Mouse (Mus musculus): ENCODE data around the gene Matn4. TPM values are rescaled to one million over a fixed set of nuclear protein-coding genes. Genes with fewer than 3 reads are reported as not detected.

Matn4 gene
- polyA plus RNA-seq, 1 experiment from 2014 or later: 0.91 TPM

DNA sequence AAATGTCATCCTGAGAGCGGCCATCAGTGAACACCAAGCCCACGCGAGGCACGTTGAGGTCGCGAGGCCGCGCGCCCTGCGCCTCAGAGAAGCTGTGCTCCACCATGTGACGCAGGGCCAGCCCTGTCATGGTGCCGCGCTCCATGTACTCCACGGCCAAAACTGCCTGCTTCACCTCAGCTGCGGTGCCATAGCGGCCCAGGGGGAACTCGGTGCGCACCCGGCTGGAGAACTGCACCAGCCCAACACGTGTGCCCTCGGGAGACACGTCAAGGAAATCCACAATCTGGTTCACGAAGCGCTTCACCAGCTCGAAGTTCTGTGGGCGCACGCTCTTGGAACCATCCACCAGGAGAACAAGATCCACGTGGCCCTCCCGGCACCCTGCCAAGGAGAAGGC, 11.8 kb downstream of the Matn4 start:
- no peak for DNase-seq (ENCODE audit: low spot score)
- Histone ChIP-seq H3K9me3 (ENCODE audit: control insufficient read depth, low read length) (no peaks in the 10 kb centered on the region), H3K27ac (ENCODE audit: low read depth, low read length) (no peak overlapping the region), H3K4me2 (replicated peaks; ENCODE audit: low read depth, low read length) (no peak overlapping the region), H3K4me1 (replicated peaks; ENCODE audit: control insufficient read depth, insufficient read depth, low read length) (no peaks in the 10 kb centered on the region), H3K4me3 (ENCODE audit: low read depth, low read length) (no peak overlapping the region), H3K9ac (ENCODE audit: low read depth, low read length) (no peak overlapping the region), H3K36me3 (ENCODE audit: control insufficient read depth, insufficient read depth, low read length) (no peaks in the 10 kb centered on the region), H3K27me3 (ENCODE audit: control insufficient read depth, insufficient read depth, low read length) (peaks cover 7% of the 10 kb centered on the region)
- WGBS: 78% methylated on average over 29 of the region's 29 CpGs
- no peak for ATAC-seq (ENCODE audit: low FRiP score)

- ATAC-seq (ENCODE audit: low FRiP score) (peak; percentile 54), DNase-seq (ENCODE audit: low spot score) (peak; percentile 93)
- peak overlapping the region; percentile 20 for H3K4me3 ChIP-seq (ENCODE audit: low read depth, low read length)
- H3K9me3 ChIP-seq (ENCODE audit: control insufficient read depth, low read length): no peaks in the 10 kb centered on the region
- no peaks in the 10 kb centered on the region for H3K36me3 ChIP-seq (ENCODE audit: control insufficient read depth, insufficient read depth, low read length)
- no peak overlapping the region for H3K27ac ChIP-seq (ENCODE audit: low read depth, low read length)
- peak overlapping the region; percentile 39 for H3K4me2 ChIP-seq (replicated peaks; ENCODE audit: low read depth, low read length)
- peaks cover 5% of the 10 kb centered on the region; the same call in 1 of the 2 replicates for H3K4me1 ChIP-seq (replicated peaks; ENCODE audit: control insufficient read depth, insufficient read depth, low read length)
- no peak overlapping the region for H3K9ac ChIP-seq (ENCODE audit: low read depth, low read length)
- 1% methylated on average over 30 of the region's 30 CpGs for WGBS
- peaks cover 10% of the 10 kb centered on the region for H3K27me3 ChIP-seq (ENCODE audit: control insufficient read depth, insufficient read depth, low read length)
Measured at GRCm38 (mm10) chr2:164389499-164389898, 15.5 kb downstream of the Matn4 start.

- under 1% methylated on average over 17 of the region's 17 CpGs for WGBS
- no peaks in the 10 kb centered on the region for H3K9me3 ChIP-seq (ENCODE audit: control insufficient read depth, low read length)
- DNase-seq (ENCODE audit: low spot score) (peak; percentile 60), ATAC-seq (ENCODE audit: low FRiP score) (peak; percentile 67; the same call in 1 of the 2 replicates)
- H3K27me3 ChIP-seq (ENCODE audit: control insufficient read depth, insufficient read depth, low read length): peaks cover 10% of the 10 kb centered on the region
- no peak within 1 kb of the TSS for H3K9ac ChIP-seq (ENCODE audit: low read depth, low read length)
- no peaks in the 10 kb centered on the region for H3K36me3 ChIP-seq (ENCODE audit: control insufficient read depth, insufficient read depth, low read length)
- H3K4me1 ChIP-seq (replicated peaks; ENCODE audit: control insufficient read depth, insufficient read depth, low read length): peaks cover 5% of the 10 kb centered on the region; the same call in 1 of the 2 replicates
- peak within 1 kb of the TSS; percentile 39 for H3K4me2 ChIP-seq (replicated peaks; ENCODE audit: low read depth, low read length)
- peak within 1 kb of the TSS; percentile 20 for H3K4me3 ChIP-seq (ENCODE audit: low read depth, low read length)
- no peak within 1 kb of the TSS for H3K27ac ChIP-seq (ENCODE audit: low read depth, low read length)
Measured at GRCm38 (mm10) chr2:164389020-164389419, 15.9 kb downstream of the Matn4 start, which contains the start of gene Slpi. TSS of gene Slpi (minus strand) at chr2:164389095.

DNA sequence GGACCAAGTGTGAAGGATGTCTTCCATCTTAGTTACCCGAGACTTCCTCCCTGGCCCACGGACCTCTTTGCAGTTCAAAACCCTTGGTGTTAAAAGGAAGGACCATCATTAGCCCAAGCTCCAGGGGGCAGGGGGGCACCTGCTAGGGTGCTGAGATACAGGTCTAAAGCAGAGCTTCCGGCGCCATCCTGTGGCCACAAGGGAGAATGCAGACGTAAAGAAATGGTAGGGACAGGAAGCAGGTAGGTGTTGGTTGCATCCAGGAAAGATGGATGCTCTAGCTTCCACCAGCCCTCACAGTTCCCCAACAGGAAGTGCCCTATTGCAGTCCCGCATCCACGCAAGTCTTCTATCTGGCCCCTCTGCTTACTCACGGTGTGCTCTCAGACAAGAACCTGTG, 18.0 kb downstream of the Matn4 start:
- Histone ChIP-seq H3K9me3 (ENCODE audit: control insufficient read depth, low read length) (no peaks in the 10 kb centered on the region), H3K27me3 (ENCODE audit: control insufficient read depth, insufficient read depth, low read length) (peaks cover 10% of the 10 kb centered on the region), H3K4me3 (ENCODE audit: low read depth, low read length) (no peak overlapping the region), H3K4me1 (replicated peaks; ENCODE audit: control insufficient read depth, insufficient read depth, low read length) (peaks cover 5% of the 10 kb centered on the region; the same call in 1 of the 2 replicates), H3K27ac (ENCODE audit: low read depth, low read length) (no peak overlapping the region), H3K9ac (ENCODE audit: low read depth, low read length) (no peak overlapping the region), H3K36me3 (ENCODE audit: control insufficient read depth, insufficient read depth, low read length) (no peaks in the 10 kb centered on the region), H3K4me2 (replicated peaks; ENCODE audit: low read depth, low read length) (no peak overlapping the region)
- DNase-seq (ENCODE audit: low spot score): peak; percentile 59
- no peak for ATAC-seq (ENCODE audit: low FRiP score)
- WGBS: 21% methylated on average over 8 of the region's 8 CpGs

DNA sequence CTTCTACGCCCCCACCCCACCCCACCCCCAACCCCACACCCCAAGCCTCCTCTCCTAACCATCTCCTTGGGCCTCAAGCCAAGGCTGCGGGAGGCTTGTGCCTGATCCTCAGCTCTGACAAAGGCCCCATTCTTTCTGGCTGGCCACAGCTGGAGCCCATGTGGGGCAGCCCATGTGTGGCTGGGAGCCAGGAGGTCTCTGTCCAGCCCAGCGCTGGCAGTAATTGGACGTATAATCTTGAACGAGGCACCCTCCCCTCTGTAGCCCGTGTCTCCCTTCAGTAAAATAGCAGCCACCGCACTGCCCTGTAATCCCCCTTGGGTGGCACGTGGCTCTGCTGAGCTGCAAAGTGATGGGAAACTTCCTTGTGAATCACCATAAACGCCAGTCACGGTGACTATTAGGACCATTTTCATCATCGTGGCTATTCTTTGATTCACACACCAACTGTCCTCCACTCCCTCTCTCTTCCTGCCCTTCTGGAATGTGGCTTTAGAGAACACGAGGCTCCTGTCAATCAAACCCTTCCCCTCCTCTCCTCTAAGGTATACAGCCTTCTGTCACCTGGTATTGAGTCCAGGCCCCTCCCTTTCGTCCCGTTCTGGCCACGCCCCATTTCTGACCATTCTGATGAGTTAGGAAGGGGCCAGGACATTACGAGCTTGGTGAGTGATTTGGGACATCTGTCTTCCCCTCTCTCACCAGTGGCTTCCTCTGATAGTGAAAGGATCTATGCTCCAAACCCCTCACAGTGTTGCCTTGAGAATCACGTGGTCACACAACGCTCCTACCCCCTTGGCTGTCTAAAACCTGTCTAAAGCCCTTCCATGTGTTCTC, 18.8 kb downstream of the Matn4 start:
- ATAC-seq (ENCODE audit: low FRiP score) (peak; percentile 67), DNase-seq (ENCODE audit: low spot score) (peak; percentile 65)
- 0 out of 2 replicates have a peak overlapping the region, but pooled peaks have one; percentile 15 for H3K4me2 ChIP-seq (replicated peaks; ENCODE audit: low read depth, low read length)
- no peaks in the 10 kb centered on the region for H3K36me3 ChIP-seq (ENCODE audit: control insufficient read depth, insufficient read depth, low read length)
- H3K4me3 ChIP-seq (ENCODE audit: low read depth, low read length): no peak overlapping the region
- H3K27ac ChIP-seq (ENCODE audit: low read depth, low read length): no peak overlapping the region
- H3K27me3 ChIP-seq (ENCODE audit: control insufficient read depth, insufficient read depth, low read length): peaks cover 10% of the 10 kb centered on the region
- peaks cover 5% of the 10 kb centered on the region; the same call in 1 of the 2 replicates for H3K4me1 ChIP-seq (replicated peaks; ENCODE audit: control insufficient read depth, insufficient read depth, low read length)
- no peaks in the 10 kb centered on the region for H3K9me3 ChIP-seq (ENCODE audit: control insufficient read depth, low read length)
- 17% methylated on average over 18 of the region's 18 CpGs for WGBS
- 0 out of 2 replicates have a peak overlapping the region, but pooled peaks have one; percentile 11 for H3K9ac ChIP-seq (ENCODE audit: low read depth, low read length)

GRCm38 (mm10) chr2:164383656-164384399, 21.1 kb downstream of the Matn4 start:
- H3K4me3 ChIP-seq (ENCODE audit: low read depth, low read length): no peak overlapping the region
- WGBS: 63% methylated on average over 11 of the region's 11 CpGs
- no peak overlapping the region for H3K4me2 ChIP-seq (replicated peaks; ENCODE audit: low read depth, low read length)
- no peaks in the 10 kb centered on the region for H3K9me3 ChIP-seq (ENCODE audit: control insufficient read depth, low read length)
- ATAC-seq (ENCODE audit: low FRiP score) (no peak), DNase-seq (ENCODE audit: low spot score) (no peak)
- H3K4me1 ChIP-seq (replicated peaks; ENCODE audit: control insufficient read depth, insufficient read depth, low read length): peaks cover 5% of the 10 kb centered on the region; the same call in 1 of the 2 replicates
- no peaks in the 10 kb centered on the region for H3K36me3 ChIP-seq (ENCODE audit: control insufficient read depth, insufficient read depth, low read length)
- H3K27ac ChIP-seq (ENCODE audit: low read depth, low read length): no peak overlapping the region
- H3K9ac ChIP-seq (ENCODE audit: low read depth, low read length): no peak overlapping the region
- peaks cover 8% of the 10 kb centered on the region for H3K27me3 ChIP-seq (ENCODE audit: control insufficient read depth, insufficient read depth, low read length)

DNA sequence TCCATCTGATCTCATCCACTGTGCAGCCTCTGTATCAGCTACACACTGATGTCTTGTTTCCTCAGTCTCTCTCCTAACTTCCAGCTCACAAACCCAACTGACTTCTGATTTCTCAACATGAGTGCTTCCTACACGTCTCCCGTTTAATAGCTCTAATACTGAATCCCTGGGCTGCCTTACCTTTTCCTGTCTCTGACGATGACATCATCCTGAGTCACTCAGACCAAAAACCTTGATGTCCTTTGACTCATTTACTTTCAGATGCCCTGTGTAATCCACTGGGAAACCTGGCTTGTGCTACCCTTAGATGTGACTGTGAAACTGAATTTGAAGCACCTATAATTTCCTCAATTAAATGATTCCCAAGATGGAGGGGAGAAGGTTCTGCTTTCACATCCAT, 22.0 kb downstream of the Matn4 start:
- no peak overlapping the region for H3K4me2 ChIP-seq (replicated peaks; ENCODE audit: low read depth, low read length)
- H3K4me1 ChIP-seq (replicated peaks; ENCODE audit: control insufficient read depth, insufficient read depth, low read length): peaks cover 5% of the 10 kb centered on the region; the same call in 1 of the 2 replicates
- H3K27me3 ChIP-seq (ENCODE audit: control insufficient read depth, insufficient read depth, low read length): 0 out of 2 replicates have a peak, but pooled peaks cover 2% of the 10 kb centered on the region
- DNase-seq (ENCODE audit: low spot score) (no peak), ATAC-seq (ENCODE audit: low FRiP score) (no peak)
- WGBS: 88% methylated on average over 3 of the region's 3 CpGs
- H3K9me3 ChIP-seq (ENCODE audit: control insufficient read depth, low read length): no peaks in the 10 kb centered on the region
- H3K9ac ChIP-seq (ENCODE audit: low read depth, low read length): no peak overlapping the region
- H3K27ac ChIP-seq (ENCODE audit: low read depth, low read length): no peak overlapping the region
- no peaks in the 10 kb centered on the region for H3K36me3 ChIP-seq (ENCODE audit: control insufficient read depth, insufficient read depth, low read length)
- H3K4me3 ChIP-seq (ENCODE audit: low read depth, low read length): no peak overlapping the region

DNA sequence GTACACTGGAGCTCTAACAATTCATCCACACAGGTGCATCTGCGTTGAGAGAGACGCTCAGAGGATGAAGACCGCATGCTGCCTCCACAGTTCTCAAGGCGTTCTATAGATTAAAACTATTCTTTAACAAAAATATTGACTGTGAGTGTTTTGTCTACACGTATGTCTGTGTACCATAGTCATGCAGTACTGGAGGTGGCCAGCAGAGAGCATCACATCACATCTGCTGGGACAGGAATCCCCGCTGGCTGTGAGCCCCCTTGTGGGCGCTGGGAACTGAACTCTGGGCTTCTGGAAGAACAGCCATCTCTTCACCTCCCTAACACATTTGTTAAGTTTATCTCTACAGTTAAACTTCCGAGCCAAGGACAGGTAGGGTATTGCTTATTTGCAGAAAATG, 23.2 kb downstream of the Matn4 start:
- Histone ChIP-seq H3K27ac (ENCODE audit: low read depth, low read length) (no peak overlapping the region), H3K4me3 (ENCODE audit: low read depth, low read length) (no peak overlapping the region), H3K36me3 (ENCODE audit: control insufficient read depth, insufficient read depth, low read length) (no peaks in the 10 kb centered on the region), H3K27me3 (ENCODE audit: control insufficient read depth, insufficient read depth, low read length) (no peaks in the 10 kb centered on the region), H3K4me1 (replicated peaks; ENCODE audit: control insufficient read depth, insufficient read depth, low read length) (peaks cover 5% of the 10 kb centered on the region; the same call in 1 of the 2 replicates), H3K9me3 (ENCODE audit: control insufficient read depth, low read length) (no peaks in the 10 kb centered on the region), H3K9ac (ENCODE audit: low read depth, low read length) (no peak overlapping the region), H3K4me2 (replicated peaks; ENCODE audit: low read depth, low read length) (no peak overlapping the region)
- WGBS: 75% methylated on average over 8 of the region's 8 CpGs
- no peak for ATAC-seq (ENCODE audit: low FRiP score)
- no peak for DNase-seq (ENCODE audit: low spot score)

Measured in hindbrain, embryonic 11.5 days (tissue).